Mouse (Mus musculus) monocyte, adult 2 months (primary cell): ENCODE data around the gene Taf4.
A peak's percentile ranks its signal among the peaks of the same experiment; 100 is the strongest.

Source experiments
- DNase-seq, 2 experiments: peaks; one replicate each; pipeline ENCODE4 v3.0.0; 2022; ENCODE audit warnings: low spot score in 2 of 2, low read depth in 1 of 2

Taf4 gene

GRCm38 (mm10) chr2:179945051-179945450 lies 31.4 kb downstream of the Taf4 start:
- DNase-seq, result no peak

DNA sequence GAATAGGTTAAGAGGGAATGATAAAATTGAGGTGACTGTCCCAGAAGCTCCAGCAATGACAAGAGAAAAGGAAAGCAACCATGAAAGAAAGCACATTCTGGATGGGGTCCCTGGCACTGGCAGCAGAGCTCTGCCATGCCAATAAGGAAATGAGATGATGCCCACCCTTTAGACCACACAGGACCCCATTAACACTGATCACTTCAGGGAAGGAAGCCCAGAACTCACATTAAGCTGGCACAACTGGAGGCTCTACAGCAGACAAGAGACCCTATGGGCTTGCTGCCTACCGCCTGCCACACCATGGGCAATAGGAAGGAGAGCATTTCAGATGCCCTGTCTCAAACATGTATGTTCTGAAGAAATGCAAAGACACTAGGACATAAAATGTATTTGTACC lies 34.8 kb downstream of the Taf4 start:
- no peak for DNase-seq

DNA sequence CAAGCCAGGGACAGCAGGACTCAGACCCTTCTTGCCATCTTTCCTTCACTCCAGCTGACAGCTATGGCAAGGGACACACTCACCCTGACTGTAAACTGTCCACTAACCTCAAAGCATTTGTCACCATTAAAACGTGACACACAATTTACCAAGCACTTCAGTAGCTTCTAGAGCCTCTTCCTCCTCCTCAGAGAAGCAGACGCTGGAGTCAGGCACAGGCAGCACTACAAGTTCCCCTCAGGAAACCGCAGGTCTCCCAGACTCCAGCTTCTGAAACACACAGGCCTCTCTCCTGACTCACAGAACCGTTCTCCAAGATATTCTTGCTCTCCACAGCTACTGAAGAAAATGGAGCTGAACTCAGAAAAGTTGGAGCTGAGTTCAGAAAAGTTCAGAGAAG lies 39.4 kb downstream of the Taf4 start:
- DNase-seq, result no peak

GRCm38 (mm10) chr2:179934165-179934564 lies 42.3 kb downstream of the Taf4 start:
- DNase-seq, result no peak

GRCm38 (mm10) chr2:179931741-179932140 lies 44.7 kb downstream of the Taf4 start:
- no peak for DNase-seq

GRCm38 (mm10) chr2:179929166-179929565 lies 47.3 kb downstream of the Taf4 start:
- no peak for DNase-seq

DNA sequence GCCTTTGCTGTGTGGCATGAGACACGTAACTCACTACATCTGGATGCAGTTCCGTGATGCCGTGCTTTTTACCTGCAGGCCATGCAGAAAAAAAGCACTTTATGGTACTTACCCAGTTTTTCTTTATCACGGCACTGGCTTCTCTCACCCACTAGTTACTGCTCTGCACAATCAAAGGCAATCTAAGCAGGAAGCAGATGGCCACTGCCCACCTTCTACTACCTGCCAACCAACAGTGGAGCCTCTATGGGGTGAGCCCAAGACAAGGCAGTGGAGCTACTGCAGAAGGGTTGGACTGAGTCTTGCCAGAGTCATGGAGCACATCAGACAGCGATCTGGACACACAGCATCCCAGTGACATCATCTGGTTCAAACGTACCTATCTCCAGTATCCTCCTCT lies 52.4 kb downstream of the Taf4 start:
- DNase-seq, result no peak

- DNase-seq, result no peak
Measured at GRCm38 (mm10) chr2:179921021-179921653, 55.3 kb downstream of the Taf4 start.

DNA sequence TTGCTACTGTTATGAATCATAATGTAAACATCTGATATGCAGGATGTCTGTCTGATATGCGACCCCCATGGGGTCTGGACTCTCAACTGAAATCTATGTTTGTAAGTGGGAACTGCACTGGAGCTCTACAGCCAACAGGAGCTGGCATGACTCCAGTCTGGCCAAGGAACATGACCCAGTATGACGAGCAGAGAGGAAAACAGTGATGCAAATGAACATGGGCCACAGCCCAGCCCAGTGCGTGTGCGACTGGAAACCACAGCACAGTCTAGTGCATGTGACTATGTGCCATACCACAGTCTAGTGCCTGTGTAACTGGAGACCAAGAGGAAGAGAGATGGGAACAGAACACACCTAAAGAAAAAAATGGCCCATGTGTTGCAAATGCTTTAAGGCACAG lies 56.4 kb downstream of the Taf4 start:
- DNase-seq, result no peak

GRCm38 (mm10) chr2:179916877-179917673 lies 59.4 kb downstream of the Taf4 start:
- no peak for DNase-seq

- DNase-seq, result no peak
Measured at GRCm38 (mm10) chr2:179914246-179914645, 62.2 kb downstream of the Taf4 start.

DNA sequence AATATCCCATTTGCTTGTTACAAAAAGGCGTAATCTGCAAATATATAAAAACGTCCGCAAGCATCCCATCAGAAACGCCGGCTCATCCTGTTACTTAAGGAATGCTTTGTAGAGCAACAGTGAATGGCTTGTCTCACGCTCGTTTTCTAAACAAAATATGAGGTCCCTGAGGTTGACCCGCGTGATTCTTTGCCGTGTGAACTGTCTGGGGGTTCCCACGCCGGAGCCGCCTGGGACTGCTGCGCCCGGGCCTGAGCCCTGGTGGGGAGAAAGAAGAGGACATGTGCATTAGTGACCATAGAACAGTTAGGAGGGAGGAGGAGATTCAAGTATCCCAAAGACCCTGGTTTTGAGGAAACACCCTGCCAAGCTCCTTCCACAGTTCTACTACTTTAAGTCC lies 63.1 kb downstream of the Taf4 start:
- no peak for DNase-seq

- no peak for DNase-seq
Measured at GRCm38 (mm10) chr2:179912911-179913310, 63.5 kb downstream of the Taf4 start.

DNA sequence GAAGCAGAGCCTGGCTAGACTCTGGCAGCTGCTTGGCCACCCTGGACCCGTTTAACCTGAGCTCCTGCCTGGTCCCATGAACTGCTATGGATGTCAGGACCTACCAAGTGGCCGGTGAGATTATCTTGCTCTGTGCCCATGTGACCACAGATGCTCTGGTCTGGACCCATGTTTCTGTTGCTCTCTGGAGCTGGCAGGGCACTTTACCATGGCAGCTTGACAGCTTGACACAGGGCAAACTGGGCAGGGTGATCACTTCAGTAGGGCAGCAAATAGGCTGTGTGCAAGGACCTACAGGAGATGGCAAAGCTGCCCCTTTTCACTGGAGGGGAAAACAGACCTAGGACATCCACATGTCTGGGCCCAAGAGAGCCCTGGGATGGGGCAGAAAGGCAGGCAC lies 79.5 kb downstream of the Taf4 start:
- no peak for DNase-seq

DNA sequence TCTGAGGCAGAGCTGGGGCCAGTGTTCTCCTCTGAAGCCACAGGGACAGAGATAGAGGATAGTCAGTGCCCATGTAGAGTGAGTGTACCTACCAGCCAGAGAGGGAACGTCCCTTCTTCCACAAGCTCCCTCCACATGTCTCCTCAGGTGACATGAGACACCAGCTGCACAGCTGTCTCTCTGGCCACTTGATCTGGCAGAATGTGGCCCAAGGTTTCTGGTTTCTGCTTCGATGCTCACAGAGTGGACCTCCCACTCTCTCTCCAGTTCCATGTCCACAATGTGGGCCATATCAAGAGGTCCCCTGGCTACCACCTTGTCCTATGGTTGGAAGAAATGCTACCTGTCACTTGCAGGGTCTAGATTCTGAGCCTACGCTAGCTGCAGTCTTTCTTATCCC lies 85.4 kb downstream of the Taf4 start:
- DNase-seq, result no peak

- DNase-seq, result no peak
Measured at GRCm38 (mm10) chr2:179884561-179884960, 91.9 kb downstream of the Taf4 start.

DNA sequence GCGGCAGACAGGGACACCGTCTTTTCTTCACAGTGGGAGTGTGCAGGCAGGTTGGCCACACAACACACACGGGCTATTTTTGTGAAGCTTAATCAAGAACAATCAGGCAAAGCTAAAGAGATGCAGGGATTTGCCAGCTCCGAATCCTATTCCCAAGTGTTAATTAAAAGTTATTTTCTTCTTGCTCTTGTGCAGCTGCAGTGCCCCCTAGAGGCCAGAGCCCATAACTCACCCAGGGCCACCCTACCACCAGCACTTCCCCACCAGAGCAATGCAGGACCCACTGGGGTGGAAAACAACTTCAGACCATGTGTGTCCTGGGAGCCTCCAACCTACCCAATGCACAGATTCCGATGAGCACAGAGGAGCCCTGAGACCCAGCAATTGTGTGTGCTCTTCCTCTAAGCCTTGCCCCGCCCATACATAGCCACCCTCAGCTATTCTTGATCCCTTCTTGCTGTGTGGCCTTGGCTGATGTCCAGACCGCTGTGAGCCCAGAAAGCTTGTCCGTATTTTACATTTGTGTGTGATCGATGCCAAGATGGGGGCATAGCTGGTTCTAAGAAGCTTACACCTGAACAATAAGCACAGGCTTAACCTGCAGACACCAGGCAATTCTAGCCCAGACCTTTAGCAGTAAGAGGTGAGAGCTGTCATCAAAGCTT lies 98.8 kb downstream of the Taf4 start:
- DNase-seq, result no peak

DNA sequence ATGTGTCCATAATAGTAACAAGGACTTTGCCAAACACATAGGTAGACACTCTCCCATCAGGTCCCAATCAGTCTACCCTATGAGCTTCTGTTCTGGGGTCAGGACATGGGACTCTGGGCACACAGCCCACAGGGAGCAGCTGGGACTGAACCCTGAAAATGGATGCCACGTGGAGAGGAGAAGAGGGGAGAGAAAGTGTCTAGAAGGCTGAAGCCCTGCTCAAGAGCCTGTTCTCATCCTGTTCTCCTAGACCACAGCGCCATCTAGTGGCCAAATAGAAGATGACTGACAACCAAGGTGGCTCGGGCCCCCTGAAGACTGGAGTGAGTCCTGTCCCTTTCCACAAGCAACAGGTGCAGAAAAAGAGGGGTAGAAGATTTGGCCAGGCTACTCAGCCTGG lies 101.3 kb downstream of the Taf4 start:
- peak in 1 of 2 experiments; percentile 15 for DNase-seq

DNA sequence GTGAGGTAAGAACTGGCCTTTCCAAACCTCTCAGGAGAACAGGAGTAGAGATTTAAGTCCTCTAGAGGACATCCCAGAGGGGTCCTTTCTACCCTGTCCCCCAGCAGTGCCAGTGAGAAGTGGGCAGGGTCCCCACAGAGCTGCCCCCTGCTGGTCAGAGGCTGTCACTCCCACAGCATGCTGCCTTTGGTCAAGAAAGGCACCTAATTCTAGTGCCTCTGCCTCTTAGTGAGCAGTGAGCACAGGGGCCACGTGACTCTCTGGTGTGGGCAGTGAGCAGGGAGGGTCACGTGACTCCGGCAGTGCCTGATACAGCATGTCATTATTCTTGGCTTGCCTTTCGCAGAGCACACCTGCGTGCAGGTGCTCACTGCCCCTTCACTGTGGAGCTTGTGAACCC lies 103.1 kb downstream of the Taf4 start:
- no peak for DNase-seq

- no peak for DNase-seq
Measured at GRCm38 (mm10) chr2:179872724-179873123, 103.7 kb downstream of the Taf4 start.

DNA sequence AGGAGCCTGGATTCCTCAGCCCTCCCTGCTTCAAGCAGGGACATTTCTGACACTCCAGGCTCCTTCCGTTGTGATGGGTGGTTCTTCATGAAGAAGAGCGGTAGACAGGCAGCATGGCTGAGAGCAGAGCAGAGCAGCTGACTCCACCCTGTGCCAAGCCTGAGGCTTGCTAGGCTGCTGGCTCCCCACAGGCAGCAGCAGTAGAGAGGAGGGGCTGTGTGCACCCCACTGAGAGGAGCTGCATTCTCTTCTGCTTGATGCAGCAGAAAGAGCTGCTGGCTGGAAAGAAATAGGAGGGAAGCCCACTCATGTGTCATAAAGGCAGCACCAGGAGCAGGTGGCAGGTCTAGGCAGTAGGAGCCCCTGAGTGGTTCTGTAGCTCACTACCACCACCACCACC lies 106.6 kb downstream of the Taf4 start:
- DNase-seq, result no peak

DNA sequence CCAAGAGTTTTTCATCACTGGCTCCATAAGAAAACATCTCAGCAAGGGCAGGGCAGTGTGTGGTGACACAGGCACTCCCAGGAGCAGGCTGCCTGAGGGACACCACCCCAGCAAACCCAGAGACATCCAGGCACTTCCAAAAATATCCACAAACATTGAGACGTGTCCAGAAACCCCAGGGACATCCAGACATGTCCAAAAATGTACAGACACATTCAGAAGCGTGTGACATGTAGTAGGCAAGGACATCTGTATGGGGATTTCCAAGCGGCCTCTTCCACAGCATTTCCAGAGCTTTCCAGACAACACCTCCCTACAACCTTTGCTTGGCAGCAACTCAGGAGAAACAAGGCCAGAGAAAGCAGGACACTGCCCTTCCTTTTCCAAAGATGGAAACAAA lies 108.8 kb downstream of the Taf4 start:
- no peak for DNase-seq
